Mouse (Mus musculus) erythroblast, embryonic 14.5 days (primary cell): ENCODE measurements around the gene Gorab.

Source experiments
- GATA1 ChIP-seq: IDR thresholded peaks from 2 replicates; pipeline ENCODE4 v1.6.1; 2012; ENCODE audit warnings: low read length, inconsistent platforms, mixed read lengths
- TAL1 ChIP-seq: IDR thresholded peaks from 3 replicates; pipeline ENCODE4 v1.6.1; 2012; ENCODE audit warnings: low read length, inconsistent platforms, mixed read lengths

DNA sequence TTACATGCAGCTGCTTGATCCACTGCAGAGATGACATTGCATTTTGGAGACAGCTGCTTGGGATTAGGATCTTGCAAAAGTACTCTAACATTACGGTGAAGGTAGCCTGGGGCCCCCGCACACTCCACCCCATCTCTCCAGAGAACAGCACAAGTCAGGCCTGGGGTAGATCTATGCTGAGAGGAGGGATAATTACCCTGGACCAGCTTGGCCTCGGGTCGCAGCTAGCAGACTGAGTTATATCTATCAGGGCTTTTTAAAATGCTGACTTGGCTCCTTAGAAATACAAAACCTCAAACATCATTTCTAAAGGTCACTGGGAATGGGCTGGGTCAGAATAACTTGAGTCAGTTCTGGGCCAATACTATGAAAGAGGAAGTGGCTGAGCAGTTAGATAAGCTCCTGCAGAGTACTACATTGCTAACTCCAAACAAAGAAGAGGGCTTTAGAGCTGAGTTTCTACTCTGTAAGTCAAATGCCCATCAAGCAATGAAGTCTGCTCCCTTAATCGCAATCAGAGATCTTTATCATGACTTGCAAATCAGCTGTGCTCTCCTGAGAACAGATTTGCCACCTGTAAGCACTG lies 19.9 kb downstream of the Gorab start:
- no peak for TF ChIP-seq GATA1
- TF ChIP-seq TAL1: no peak
